Mouse (Mus musculus) intestine, embryonic 14.5 days (tissue): ENCODE results near the gene Ovol1. TPM values are rescaled to one million over a fixed set of nuclear protein-coding genes. Genes with fewer than 3 reads are reported as not detected.

Experiments
- ATAC-seq: fragments of 200-750 bp; cut with Nextera tagmentation; replicated peaks from 2 replicates; pipeline ENCODE4 v1.8.0; 2017; ENCODE audit warnings: low read depth, moderate number of reproducible peaks, moderate TSS enrichment, moderate library complexity; ENCODE audit not compliant: low FRiP score, low TSS enrichment
- DNase-seq: peaks from one replicate; pipeline ENCODE4 v3.0.0-alpha.2; 2018; ENCODE audit warnings: low spot score
- H3K27ac ChIP-seq: fragments of 300-500 bp; sonication (generic); 2 replicates; pipeline ENCODE4 v1.5.1; 2014; ENCODE audit warnings: low read depth, mild to moderate bottlenecking, control low read depth
- H3K27me3 ChIP-seq: fragments of 300-500 bp; sonication (generic); replicated peaks from 2 replicates; pipeline ENCODE4 v1.6.1; 2014; ENCODE audit warnings: low read length, control low read depth; ENCODE audit not compliant: control insufficient read depth, insufficient read depth
- H3K36me3 ChIP-seq: fragments of 300-500 bp; sonication (generic); 2 replicates; pipeline ENCODE4 v1.6.1; 2014; ENCODE audit warnings: low read length, control low read depth; ENCODE audit not compliant: control insufficient read depth, insufficient read depth
- H3K4me1 ChIP-seq: fragments of 300-500 bp; sonication (generic); replicated peaks from 2 replicates; pipeline ENCODE4 v1.6.1; 2014; ENCODE audit warnings: low read length, control low read depth, mixed read lengths; ENCODE audit not compliant: control insufficient read depth, insufficient read depth
- H3K4me2 ChIP-seq: fragments of 300-500 bp; sonication (generic); 2 replicates; pipeline ENCODE4 v1.6.1; 2014; ENCODE audit warnings: low read length
- H3K4me3 ChIP-seq: fragments of 300-500 bp; sonication (generic); 2 replicates; pipeline ENCODE4 v1.5.1; 2014; ENCODE audit warnings: low read depth, low read length, control low read depth, mixed read lengths
- H3K9ac ChIP-seq: fragments of 300-500 bp; sonication (generic); 2 replicates; pipeline ENCODE4 v1.6.1; 2014; ENCODE audit warnings: mild to moderate bottlenecking, low read length
- H3K9me3 ChIP-seq: fragments of 300-500 bp; sonication (generic); 2 replicates; pipeline ENCODE4 v1.6.1; 2016; ENCODE audit warnings: low read length, control low read depth; ENCODE audit not compliant: control insufficient read depth
- WGBS: fragments of 180-500 bp; shearing (Covaris S2); extraction: QIAGEN DNeasy Blood & Tissue Kit; methylation state at CpG from one replicate; pipeline ENCODE4 v1.1.7; 2014; 5-methylcytosine and 5-hydroxymethylcytosine counted together
- polyA plus RNA-seq: library from polyadenylated mRNA; unstranded; fragments of >200 nt; fragmentation: Nextera tagmentation; extraction: Ambion mirVana; gene quantifications from 2 replicates; pipeline ENCODE4 v1.2.1, GENCODE M21; 2014

The Ovol1 gene
- 17.5 and 18.6 TPM in 2 replicates for polyA plus RNA-seq

GRCm38 (mm10) chr19:5560457-5561041 is at the start of gene Ovol1:
TSS of gene Ovol1 (minus strand) at chr19:5560646.
- peak within 1 kb of the TSS; percentile 75 for H3K27ac ChIP-seq
- peaks cover 73% of the 10 kb centered on the region for H3K27me3 ChIP-seq
- H3K36me3 ChIP-seq, result no peaks in the 10 kb centered on the region
- ATAC-seq (peak; percentile 87), DNase-seq (peak; percentile 81)
- WGBS, result under 1% methylated on average over 56 of the region's 57 CpGs
- H3K9me3 ChIP-seq, result no peaks in the 10 kb centered on the region
- peak within 1 kb of the TSS; percentile 55 for H3K4me2 ChIP-seq
- peak within 1 kb of the TSS; percentile 50 for H3K9ac ChIP-seq
- peaks cover 10% of the 10 kb centered on the region for H3K4me1 ChIP-seq
- peak within 1 kb of the TSS; percentile 44 for H3K4me3 ChIP-seq

GRCm38 (mm10) chr19:5609547-5610404 is 49.3 kb upstream of the Ovol1 start, which contains the start of gene Kat5:
TSS of gene Kat5 (minus strand) at chr19:5610237.
- Histone ChIP-seq H3K36me3 (peaks cover 42% of the 10 kb centered on the region), H3K9me3 (no peaks in the 10 kb centered on the region), H3K4me3 (peak within 1 kb of the TSS; percentile 68), H3K27ac (peak within 1 kb of the TSS; percentile 99), H3K4me2 (peak within 1 kb of the TSS; percentile 68), H3K4me1 (peaks cover 13% of the 10 kb centered on the region), H3K27me3 (no peaks in the 10 kb centered on the region), H3K9ac (peak within 1 kb of the TSS; percentile 85)
- peak; percentile 99 for DNase-seq
- ATAC-seq, result peak; percentile 92
- WGBS, result 1% methylated on average over 48 of the region's 55 CpGs

GRCm38 (mm10) chr19:5609171-5609546 is 48.7 kb upstream of the Ovol1 start:
- WGBS, result 50% methylated on average over 10 of the region's 10 CpGs
- H3K4me2 ChIP-seq, result peak overlapping the region; percentile 68
- peaks cover 13% of the 10 kb centered on the region for H3K4me1 ChIP-seq
- peak overlapping the region; percentile 85 for H3K9ac ChIP-seq
- H3K9me3 ChIP-seq, result no peaks in the 10 kb centered on the region
- peak overlapping the region; percentile 68 for H3K4me3 ChIP-seq
- DNase-seq (no peak), ATAC-seq (no peak)
- H3K27me3 ChIP-seq, result no peaks in the 10 kb centered on the region
- H3K27ac ChIP-seq, result peak overlapping the region; percentile 99; the same call in 1 of the 2 replicates
- peaks cover 48% of the 10 kb centered on the region for H3K36me3 ChIP-seq

GRCm38 (mm10) chr19:5608707-5609106 is 48.3 kb upstream of the Ovol1 start:
- Histone ChIP-seq H3K4me3 (peak overlapping the region; percentile 68; the same call in 1 of the 2 replicates), H3K9ac (no peak overlapping the region), H3K36me3 (peaks cover 52% of the 10 kb centered on the region), H3K9me3 (no peaks in the 10 kb centered on the region), H3K27ac (no peak overlapping the region), H3K4me1 (peaks cover 13% of the 10 kb centered on the region), H3K4me2 (peak overlapping the region; percentile 68), H3K27me3 (no peaks in the 10 kb centered on the region)
- ATAC-seq (no peak), DNase-seq (no peak)
- WGBS, result 93% methylated on average over 13 of the region's 13 CpGs

GRCm38 (mm10) chr19:5607705-5608410 is 47.4 kb upstream of the Ovol1 start:
- 96% methylated on average over 26 of the region's 26 CpGs for WGBS
- H3K27ac ChIP-seq, result no peak overlapping the region
- no peak overlapping the region for H3K9ac ChIP-seq
- peaks cover 19% of the 10 kb centered on the region for H3K4me1 ChIP-seq
- H3K36me3 ChIP-seq, result peaks cover 59% of the 10 kb centered on the region
- H3K4me2 ChIP-seq, result no peak overlapping the region
- H3K4me3 ChIP-seq, result no peak overlapping the region
- ATAC-seq, result no peak
- no peaks in the 10 kb centered on the region for H3K9me3 ChIP-seq
- no peaks in the 10 kb centered on the region for H3K27me3 ChIP-seq
- no peak for DNase-seq

GRCm38 (mm10) chr19:5606196-5606595 is 45.8 kb upstream of the Ovol1 start:
- peaks cover 25% of the 10 kb centered on the region for H3K4me1 ChIP-seq
- H3K4me2 ChIP-seq, result no peak overlapping the region
- H3K9me3 ChIP-seq, result no peaks in the 10 kb centered on the region
- WGBS, result 84% methylated on average over 8 of the region's 8 CpGs
- DNase-seq, result no peak
- H3K36me3 ChIP-seq, result peaks cover 59% of the 10 kb centered on the region
- H3K4me3 ChIP-seq, result no peak overlapping the region
- no peak overlapping the region for H3K9ac ChIP-seq
- H3K27ac ChIP-seq, result no peak overlapping the region
- no peaks in the 10 kb centered on the region for H3K27me3 ChIP-seq
- ATAC-seq, result no peak

GRCm38 (mm10) chr19:5605126-5605525 is 44.7 kb upstream of the Ovol1 start:
- 94% methylated on average over 7 of the region's 7 CpGs for WGBS
- Histone ChIP-seq H3K36me3 (peaks cover 59% of the 10 kb centered on the region), H3K9ac (no peak overlapping the region), H3K9me3 (no peaks in the 10 kb centered on the region), H3K27me3 (no peaks in the 10 kb centered on the region), H3K4me2 (no peak overlapping the region), H3K4me3 (no peak overlapping the region), H3K27ac (no peak overlapping the region), H3K4me1 (peaks cover 20% of the 10 kb centered on the region)
- ATAC-seq, result no peak
- DNase-seq, result no peak

- Histone ChIP-seq H3K27ac (no peak overlapping the region), H3K9ac (no peak overlapping the region), H3K27me3 (no peaks in the 10 kb centered on the region), H3K4me3 (no peak overlapping the region; the same call in 1 of the 2 replicates), H3K4me1 (peaks cover 14% of the 10 kb centered on the region), H3K4me2 (no peak overlapping the region), H3K36me3 (peaks cover 56% of the 10 kb centered on the region), H3K9me3 (no peaks in the 10 kb centered on the region)
- WGBS, result 92% methylated on average over 7 of the region's 7 CpGs
- DNase-seq (no peak), ATAC-seq (no peak)
Measured at GRCm38 (mm10) chr19:5603664-5604063, 43.2 kb upstream of the Ovol1 start.
